Mouse (Mus musculus) heart, postnatal 0 days (tissue): ENCODE results near the gene Tmem107.

Experiments
- CTCF ChIP-seq: IDR thresholded peaks from 2 replicates; pipeline ENCODE4 v1.5.1; 2016; ENCODE audit warnings: antibody characterized with exemption, control low read depth, low read depth
- EP300 ChIP-seq: IDR thresholded peaks from 2 replicates; pipeline ENCODE4 v1.6.1; 2016; ENCODE audit warnings: antibody characterized with exemption, low read depth

GRCm38 (mm10) chr11:69103121-69103520 lies 32.5 kb downstream of the Tmem107 start:
- no peak for TF ChIP-seq CTCF
- TF ChIP-seq EP300, result no peak
